Mouse (Mus musculus): ENCODE data around the gene Slc1a3.
A peak's percentile ranks its signal among the peaks of the same experiment; 100 is the strongest.

Gene Slc1a3

GRCm38 (mm10) chr15:8658086-8658980, 52.2 kb downstream of the Slc1a3 start:
- DNase-seq (ENCODE audit: low spot score), result no peak

DNA sequence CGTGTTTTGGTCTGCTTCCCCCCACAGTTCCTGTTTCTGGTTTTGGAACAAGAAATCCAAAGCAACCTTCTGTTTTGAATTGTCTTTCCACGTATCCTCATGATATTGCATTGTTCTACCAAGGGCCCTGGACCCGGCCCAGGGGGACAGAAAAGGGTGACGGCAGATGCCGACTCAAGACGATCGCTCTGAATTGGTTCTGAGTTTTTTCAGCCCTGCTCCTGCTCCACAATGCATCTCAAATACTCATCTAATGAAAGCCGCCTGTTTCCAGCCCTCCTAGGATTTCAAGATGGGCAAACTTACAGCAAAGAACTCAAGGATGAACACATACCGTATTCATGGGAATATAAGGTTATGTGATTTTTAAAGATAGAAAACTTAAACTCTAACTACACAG, 55.3 kb downstream of the Slc1a3 start:
- DNase-seq (ENCODE audit: low spot score), result no peak

DNA sequence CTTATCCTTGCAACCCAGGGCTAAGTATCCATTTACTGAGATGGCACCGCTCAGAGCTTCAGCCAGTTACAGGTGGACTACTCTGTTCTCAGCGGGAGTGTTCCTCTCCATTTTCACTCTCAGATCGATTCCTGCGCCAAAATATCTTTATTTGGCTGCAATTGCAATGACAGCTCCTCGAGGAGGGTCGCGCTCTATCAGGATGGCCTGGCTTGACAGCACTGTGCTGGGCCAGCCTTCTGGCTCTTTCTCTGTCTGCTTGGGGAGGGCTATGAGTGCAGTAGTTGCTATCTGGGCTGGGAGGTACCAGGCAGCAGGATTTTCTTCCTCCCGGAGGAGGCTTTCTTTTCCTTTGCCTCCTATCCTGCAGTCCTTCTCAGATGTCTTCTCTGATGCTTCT, 57.9 kb downstream of the Slc1a3 start:
- no peak for DNase-seq (ENCODE audit: low spot score)

DNA sequence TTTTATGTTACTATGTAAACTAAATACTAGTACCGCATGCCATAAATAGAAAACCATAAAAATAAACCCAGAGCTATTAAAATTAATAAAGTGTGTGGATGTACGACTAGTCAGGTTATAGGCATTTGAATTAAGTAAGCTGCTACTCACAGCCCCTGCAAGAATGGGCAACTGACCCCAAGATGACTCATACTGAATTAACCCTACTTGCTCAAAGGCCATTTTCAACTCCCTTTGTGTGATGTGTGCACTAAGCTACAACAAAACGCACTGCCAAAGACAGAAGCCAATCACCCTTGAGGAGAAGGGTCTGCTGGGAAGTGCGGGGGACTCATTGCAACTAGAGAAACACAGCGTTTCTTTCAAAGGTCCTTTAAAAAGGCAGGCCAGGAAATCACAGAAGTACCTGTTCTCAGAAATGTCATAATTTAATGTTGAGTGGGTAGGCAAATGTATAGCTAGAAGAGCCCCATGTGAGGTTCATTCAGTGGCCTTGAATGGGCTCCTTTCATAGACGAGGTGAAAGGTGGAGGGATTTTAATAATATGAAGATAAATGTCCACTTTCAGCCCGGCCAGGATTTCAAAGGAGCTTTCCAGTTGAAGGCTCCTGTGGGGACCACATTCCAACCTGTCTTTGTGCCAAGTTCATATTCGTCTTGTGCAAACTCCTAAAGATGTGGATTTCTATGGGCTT, 66.4 kb downstream of the Slc1a3 start:
- DNase-seq (ENCODE audit: low spot score), result no peak

GRCm38 (mm10) chr15:8639856-8640255, 70.7 kb downstream of the Slc1a3 start:
- DNase-seq (ENCODE audit: low spot score), result no peak

DNA sequence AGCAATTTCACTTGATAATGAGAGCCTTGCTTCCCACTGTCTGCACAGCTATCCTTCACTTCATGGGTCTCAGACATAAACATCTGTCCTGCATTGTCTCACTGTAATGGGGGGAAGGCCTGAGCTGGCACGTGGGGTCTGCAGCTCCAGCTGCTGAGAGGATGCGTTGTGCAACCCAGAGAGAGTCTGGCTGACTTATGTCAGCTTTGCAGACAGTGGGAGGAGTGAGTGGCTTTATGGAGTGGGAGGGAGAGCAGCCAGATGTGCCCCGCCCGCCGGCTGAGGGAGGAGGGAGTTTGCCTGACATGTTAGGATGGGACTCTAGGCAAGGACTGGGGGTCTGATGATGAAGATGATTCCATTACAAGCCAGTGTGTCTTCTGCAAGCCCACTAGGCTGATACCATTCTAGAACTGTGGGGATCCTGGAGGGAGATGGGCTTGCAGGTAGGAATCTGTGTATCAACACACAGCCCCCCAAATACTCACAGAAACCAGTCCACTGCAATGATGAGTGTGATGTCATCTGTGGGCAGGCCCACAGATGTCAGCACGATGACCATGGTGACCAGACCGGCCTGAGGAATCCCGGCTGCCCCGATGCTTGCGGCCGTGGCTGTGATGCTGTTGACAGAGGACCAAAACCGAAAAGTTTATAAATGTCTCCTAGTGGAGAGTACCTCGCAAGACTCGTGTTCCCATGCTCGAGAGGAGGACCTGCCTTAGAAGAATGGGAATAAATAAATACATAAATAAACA, 71.8 kb downstream of the Slc1a3 start:
- no peak for DNase-seq (ENCODE audit: low spot score)

- DNase-seq (ENCODE audit: low spot score), result no peak
Observed at GRCm38 (mm10) chr15:8637283-8637682, 73.3 kb downstream of the Slc1a3 start.

DNA sequence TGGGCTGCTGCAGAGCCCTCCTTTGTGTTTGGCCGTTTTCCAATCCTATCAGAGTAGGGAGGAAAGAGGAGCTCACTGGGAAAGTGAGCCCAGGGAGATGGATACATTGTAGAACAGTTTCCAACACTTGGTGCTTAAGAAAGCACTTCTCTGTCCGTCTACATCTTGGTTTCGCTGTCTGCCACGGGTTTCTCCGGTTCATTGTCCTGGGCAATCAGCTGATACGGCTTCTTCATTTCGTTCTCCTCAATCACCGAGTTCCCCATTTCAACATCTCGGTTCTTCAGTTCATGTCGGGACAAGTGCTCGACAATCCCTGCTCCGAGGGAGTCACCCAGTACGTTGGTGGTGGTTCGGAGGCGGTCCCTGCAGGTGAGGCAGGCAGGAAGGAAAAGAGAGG, 74.6 kb downstream of the Slc1a3 start:
- no peak for DNase-seq (ENCODE audit: low spot score)

GRCm38 (mm10) chr15:8634807-8635206, 75.8 kb downstream of the Slc1a3 start:
- no peak for DNase-seq (ENCODE audit: low spot score)

GRCm38 (mm10) chr15:8634355-8634754, 76.2 kb downstream of the Slc1a3 start:
- DNase-seq (ENCODE audit: low spot score), result no peak

- DNase-seq (ENCODE audit: low spot score), result no peak
Observed at GRCm38 (mm10) chr15:8633375-8633774, 77.2 kb downstream of the Slc1a3 start.

- no peak for DNase-seq (ENCODE audit: low spot score)
Observed at GRCm38 (mm10) chr15:8632361-8632760, 78.2 kb downstream of the Slc1a3 start.

- DNase-seq (ENCODE audit: low spot score), result peak; percentile 34
Observed at GRCm38 (mm10) chr15:8629317-8629831, 81.2 kb downstream of the Slc1a3 start.

DNA sequence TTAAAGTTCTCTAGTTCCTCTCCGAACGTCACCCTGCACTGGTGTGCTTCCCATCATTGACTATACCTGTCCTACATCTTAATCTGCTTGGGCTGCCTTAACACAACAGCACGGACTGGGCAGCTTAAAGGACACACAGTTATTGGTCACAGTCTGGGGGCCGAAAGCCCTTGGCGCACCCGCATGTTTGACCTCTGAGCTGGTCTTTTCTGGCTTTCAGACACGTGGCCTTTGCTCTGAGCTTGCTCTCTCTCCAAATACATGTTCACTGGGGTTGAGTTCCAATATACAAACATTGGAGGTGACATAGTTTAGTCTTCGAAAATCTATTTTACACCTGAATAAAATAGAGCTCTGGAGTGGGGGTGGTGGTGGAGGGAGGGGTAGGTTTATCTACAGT, 82.4 kb downstream of the Slc1a3 start:
- DNase-seq (ENCODE audit: low spot score), result no peak

- DNase-seq (ENCODE audit: low spot score), result peak; percentile 14
Observed at GRCm38 (mm10) chr15:8627097-8627537, 83.4 kb downstream of the Slc1a3 start.

DNA sequence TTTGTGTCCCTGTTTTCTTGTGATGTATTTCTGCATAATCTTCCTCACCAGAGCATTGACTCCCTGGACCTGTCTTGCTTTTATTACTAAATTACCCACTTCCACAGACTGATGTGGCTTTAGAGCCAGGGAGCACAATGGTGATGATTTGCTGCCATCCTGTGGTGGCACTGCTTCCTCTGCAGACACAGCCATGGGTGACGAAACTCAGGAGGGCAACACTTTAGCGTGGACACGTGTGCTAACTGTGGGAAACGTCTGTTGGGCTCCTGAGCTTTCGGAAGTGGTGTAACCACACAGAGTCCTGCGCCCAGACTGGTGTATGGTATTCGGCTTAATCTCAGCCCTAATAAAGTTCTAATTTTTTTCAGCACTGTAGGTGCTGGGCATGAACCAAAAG, 85.2 kb downstream of the Slc1a3 start:
- no peak for DNase-seq (ENCODE audit: low spot score)

GRCm38 (mm10) chr15:8623879-8624278, 86.7 kb downstream of the Slc1a3 start:
- DNase-seq (ENCODE audit: low spot score), result no peak

- no peak for DNase-seq (ENCODE audit: low spot score)
Observed at GRCm38 (mm10) chr15:8619479-8620026, 91.0 kb downstream of the Slc1a3 start.

- DNase-seq (ENCODE audit: low spot score), result no peak
Observed at GRCm38 (mm10) chr15:8616290-8616689, 94.3 kb downstream of the Slc1a3 start.

GRCm38 (mm10) chr15:8615511-8616224, 94.9 kb downstream of the Slc1a3 start:
- DNase-seq (ENCODE audit: low spot score), result no peak

DNA sequence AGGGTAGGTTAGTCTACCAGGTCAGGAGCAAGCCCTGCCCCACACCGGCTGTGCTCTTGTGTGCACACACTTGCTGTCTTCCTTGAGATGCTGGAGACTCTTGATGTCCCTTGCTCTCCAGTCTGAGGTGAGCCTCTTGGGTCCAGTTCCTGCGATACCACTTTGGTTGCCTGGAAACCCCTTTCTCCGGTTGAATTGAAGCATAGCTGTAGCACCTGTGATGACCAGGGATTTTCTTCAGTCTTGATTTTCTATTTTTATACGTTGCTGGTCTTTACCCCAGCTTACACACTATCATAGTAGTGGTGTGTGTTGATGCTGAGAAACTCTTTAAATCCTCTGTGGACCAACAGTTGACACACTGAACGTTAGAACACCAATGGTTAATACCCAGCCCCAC, 95.9 kb downstream of the Slc1a3 start:
- no peak for DNase-seq (ENCODE audit: low spot score)

Measured in ovary, adult 18-20 months (tissue).